Mouse (Mus musculus) midbrain, embryonic 15.5 days (tissue): Measurements from ENCODE around the gene Afg3l1. TPM values are rescaled to one million over a fixed set of nuclear protein-coding genes. Genes with fewer than 3 reads are reported as not detected.
"Not testable (repeated sequence)": the region's sequence is repeated elsewhere in the genome, so short reads cannot be mapped to it uniquely, and the experiment has no call there.

Experiments
- ATAC-seq: fragments of 200-750 bp; cut with Nextera tagmentation; replicated peaks from 2 replicates; pipeline ENCODE4 v1.8.0; 2017; ENCODE audit warnings: moderate TSS enrichment
- H3K27ac ChIP-seq: fragments of 300-500 bp; sonication (generic); 2 replicates; pipeline ENCODE4 v1.5.1; 2015; ENCODE audit warnings: mild to moderate bottlenecking, inconsistent platforms
- H3K27me3 ChIP-seq: fragments of 300-500 bp; sonication (generic); replicated peaks from 2 replicates; pipeline ENCODE4 v1.6.1; 2015; ENCODE audit warnings: inconsistent platforms
- H3K36me3 ChIP-seq: fragments of 300-500 bp; sonication (generic); replicated peaks from 2 replicates; pipeline ENCODE4 v1.6.1; 2015; ENCODE audit warnings: inconsistent platforms
- H3K4me1 ChIP-seq: fragments of 300-500 bp; sonication (generic); 2 replicates; pipeline ENCODE4 v1.6.1; 2015; ENCODE audit warnings: inconsistent platforms
- H3K4me2 ChIP-seq: fragments of 300-500 bp; sonication (generic); 2 replicates; pipeline ENCODE4 v1.6.1; 2015; ENCODE audit warnings: inconsistent platforms, mild to moderate bottlenecking, moderate library complexity
- H3K4me3 ChIP-seq: fragments of 300-500 bp; sonication (generic); 2 replicates; pipeline ENCODE4 v1.5.1; 2015; ENCODE audit warnings: mild to moderate bottlenecking, inconsistent platforms
- H3K9ac ChIP-seq: fragments of 300-500 bp; sonication (generic); 2 replicates; pipeline ENCODE4 v1.6.1; 2015; ENCODE audit warnings: mild to moderate bottlenecking, inconsistent platforms
- H3K9me3 ChIP-seq: fragments of 300-500 bp; sonication (generic); 2 replicates; pipeline ENCODE4 v1.6.1; 2016; ENCODE audit warnings: inconsistent platforms
- WGBS: fragments of 180-500 bp; shearing (Covaris S2); methylation state at CpG from one replicate; pipeline ENCODE4 v1.1.7; 2015; ENCODE audit warnings: mixed read lengths; 5-methylcytosine and 5-hydroxymethylcytosine counted together
- polyA plus RNA-seq: library from polyadenylated mRNA; unstranded; fragments of >200 nt; fragmentation: Nextera tagmentation; extraction: Ambion mirVana; gene quantifications from 2 replicates; pipeline ENCODE4 v1.2.1, GENCODE M21; 2015

Gene Afg3l1
- polyA plus RNA-seq, 1 experiment from 2014 or later: 52.6 TPM

DNA sequence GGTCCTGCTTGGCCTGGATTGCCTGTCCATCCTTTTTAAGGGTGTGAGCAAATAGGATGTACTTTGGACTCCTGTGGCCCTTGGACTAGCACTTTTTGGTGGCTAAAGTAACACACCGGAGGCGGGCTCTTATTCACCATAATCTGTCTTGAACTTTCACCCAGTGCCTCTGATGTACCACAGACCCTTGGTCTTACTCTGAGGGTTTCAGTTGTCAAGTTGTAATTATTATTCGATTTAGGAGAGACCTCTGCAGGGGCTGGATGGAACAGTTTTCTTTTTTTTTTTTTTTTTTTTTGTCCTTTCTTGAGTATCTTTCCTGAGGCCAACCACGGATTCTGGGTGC lies 34.2 kb upstream of the Afg3l1 start:
- no peaks in the 10 kb centered on the region for H3K9me3 ChIP-seq
- peak overlapping the region; percentile 61 for H3K4me3 ChIP-seq
- 18% methylated on average over 4 of the region's 4 CpGs for WGBS
- peak overlapping the region; percentile 80 for H3K4me2 ChIP-seq
- no peaks in the 10 kb centered on the region for H3K27me3 ChIP-seq
- peak; percentile 28; the same call in 1 of the 2 replicates for ATAC-seq
- peak overlapping the region; percentile 88 for H3K27ac ChIP-seq
- H3K9ac ChIP-seq: peak overlapping the region; percentile 73
- H3K36me3 ChIP-seq: no peaks in the 10 kb centered on the region
- peaks cover 9% of the 10 kb centered on the region for H3K4me1 ChIP-seq

DNA sequence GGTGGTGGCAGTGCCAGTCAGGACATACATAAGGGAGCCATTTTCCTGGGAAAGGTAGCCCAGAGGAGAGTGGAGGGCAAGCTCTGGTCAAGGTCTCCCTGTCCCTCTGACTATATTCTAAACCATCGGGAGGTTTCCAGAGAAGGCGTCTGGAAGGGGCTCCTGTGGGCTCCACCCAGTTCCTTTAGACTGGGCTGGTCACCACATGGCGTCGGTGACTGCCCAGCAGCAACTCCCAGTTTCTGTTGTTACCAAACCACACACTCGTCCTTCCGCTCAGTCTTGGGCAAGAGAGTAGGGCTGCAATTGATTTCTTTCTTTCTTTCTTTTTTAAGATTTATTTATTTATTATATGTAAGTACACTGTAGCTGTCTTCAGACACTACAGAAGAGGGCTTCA lies 33.6 kb upstream of the Afg3l1 start:
- Histone ChIP-seq H3K4me2 (peak overlapping the region; percentile 80), H3K27me3 (no peaks in the 10 kb centered on the region), H3K36me3 (no peaks in the 10 kb centered on the region), H3K4me1 (peaks cover 9% of the 10 kb centered on the region), H3K9ac (no peak overlapping the region), H3K27ac (no peak overlapping the region), H3K4me3 (peak overlapping the region; percentile 61; the same call in 1 of the 2 replicates), H3K9me3 (no peaks in the 10 kb centered on the region)
- 90% methylated on average over 6 of the region's 6 CpGs for WGBS
- no peak for ATAC-seq

DNA sequence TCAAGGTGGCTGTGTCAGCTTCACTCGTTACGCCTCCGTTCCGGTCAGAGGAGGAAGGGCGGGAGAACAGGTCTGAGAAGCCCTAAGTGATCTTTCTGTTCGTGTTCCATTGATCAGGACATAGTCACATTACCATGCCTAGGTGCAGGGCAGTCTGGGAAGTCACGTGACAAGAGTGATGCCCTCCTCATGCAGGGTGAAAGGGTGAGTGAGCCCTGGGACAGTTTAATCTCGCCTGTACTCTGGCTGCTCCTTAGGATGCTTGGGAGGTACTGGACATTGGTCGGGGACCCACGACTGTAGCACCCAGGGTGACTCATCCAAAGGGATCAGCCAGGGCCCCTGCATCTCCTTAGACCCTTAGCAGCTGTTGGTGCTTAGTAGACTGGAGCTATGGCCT lies 31.7 kb upstream of the Afg3l1 start:
- ATAC-seq: no peak
- Histone ChIP-seq H3K36me3 (no peaks in the 10 kb centered on the region), H3K4me1 (peaks cover 9% of the 10 kb centered on the region), H3K4me3 (no peak overlapping the region), H3K4me2 (no peak overlapping the region), H3K9me3 (no peaks in the 10 kb centered on the region), H3K27me3 (no peaks in the 10 kb centered on the region), H3K9ac (no peak overlapping the region), H3K27ac (no peak overlapping the region)
- 84% methylated on average over 10 of the region's 10 CpGs for WGBS

DNA sequence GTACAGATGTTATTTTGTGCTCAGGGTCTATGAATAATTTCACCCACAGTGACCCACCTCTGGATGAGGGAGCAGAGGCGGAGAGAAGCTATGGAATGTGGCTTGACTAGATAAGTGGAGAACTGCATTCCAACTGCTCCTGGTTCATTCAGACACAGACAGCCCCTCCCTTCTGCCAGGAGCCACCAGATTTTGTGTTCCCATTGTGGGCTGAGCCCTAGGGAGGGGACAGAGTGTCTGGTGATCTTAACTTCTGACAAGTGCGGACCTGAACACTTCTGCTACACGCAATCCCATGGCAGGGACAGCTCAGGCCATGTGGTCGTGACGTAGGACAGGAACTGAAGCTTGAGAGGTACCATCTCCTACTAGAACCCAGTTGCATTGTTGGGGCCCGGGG lies 30.9 kb upstream of the Afg3l1 start:
- WGBS: 90% methylated on average over 6 of the region's 6 CpGs

DNA sequence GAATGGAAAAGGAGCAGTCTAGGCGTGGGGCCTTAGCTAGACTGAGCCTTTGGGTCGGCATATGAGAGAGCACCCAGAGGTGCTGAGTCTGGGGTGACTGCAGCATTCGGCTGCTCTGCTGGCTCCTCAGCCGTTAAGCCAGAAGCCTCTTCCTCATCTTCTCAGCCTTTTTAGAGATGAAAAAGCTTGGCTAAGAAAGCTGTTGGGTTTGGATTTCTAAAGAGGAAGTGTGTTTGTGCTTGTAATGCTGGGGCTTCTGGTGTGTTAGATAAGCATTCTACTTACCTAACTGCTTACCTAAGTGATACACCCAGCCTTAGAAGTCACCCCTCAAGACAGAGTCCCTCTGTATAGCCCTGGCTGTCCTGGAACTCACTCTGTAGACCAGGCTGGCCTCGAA lies 26.9 kb upstream of the Afg3l1 start:
- Histone ChIP-seq H3K4me3 (no peak overlapping the region), H3K36me3 (peaks cover 28% of the 10 kb centered on the region), H3K27me3 (no peaks in the 10 kb centered on the region), H3K4me2 (no peak overlapping the region), H3K4me1 (no peaks in the 10 kb centered on the region), H3K9ac (no peak overlapping the region), H3K27ac (no peak overlapping the region), H3K9me3 (no peaks in the 10 kb centered on the region)
- no peak for ATAC-seq
- WGBS: 91% methylated on average over 5 of the region's 5 CpGs

More for the DNA sequence above, 30.9 kb upstream of the Afg3l1 start:
- no peak for ATAC-seq
- Histone ChIP-seq H3K36me3 (peaks cover 2% of the 10 kb centered on the region; the same call in 1 of the 2 replicates), H3K9ac (no peak overlapping the region), H3K27ac (no peak overlapping the region), H3K4me2 (no peak overlapping the region), H3K9me3 (no peaks in the 10 kb centered on the region), H3K27me3 (no peaks in the 10 kb centered on the region), H3K4me3 (no peak overlapping the region), H3K4me1 (peaks cover 9% of the 10 kb centered on the region)

DNA sequence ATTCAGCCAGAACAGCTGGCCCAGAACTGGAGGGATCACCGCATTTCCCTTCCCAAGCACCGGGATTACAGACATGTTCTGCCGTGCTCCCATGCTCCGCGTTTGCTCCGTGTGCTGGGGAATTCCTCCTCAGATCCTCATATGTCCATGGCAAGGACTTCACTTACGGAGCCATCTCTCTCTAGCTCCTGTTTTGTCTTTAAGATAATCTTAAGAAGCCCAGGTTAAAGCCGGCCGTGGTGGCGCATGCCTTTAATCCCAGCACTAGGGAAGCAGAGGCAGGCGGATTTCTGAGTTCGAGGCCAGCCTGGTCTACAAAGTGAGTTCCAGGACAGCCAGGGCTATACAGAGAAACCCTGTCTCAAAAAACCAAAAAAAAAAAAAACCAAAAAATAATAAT lies 26.0 kb upstream of the Afg3l1 start:
- H3K4me3 ChIP-seq, H3K27me3 ChIP-seq, H3K9me3 ChIP-seq, ATAC-seq, H3K27ac ChIP-seq, H3K4me2 ChIP-seq, H3K9ac ChIP-seq, H3K4me1 ChIP-seq: not testable (repeated sequence)
- peaks cover 36% of the 10 kb centered on the region for H3K36me3 ChIP-seq
- 95% methylated on average over 12 of the region's 12 CpGs for WGBS

DNA sequence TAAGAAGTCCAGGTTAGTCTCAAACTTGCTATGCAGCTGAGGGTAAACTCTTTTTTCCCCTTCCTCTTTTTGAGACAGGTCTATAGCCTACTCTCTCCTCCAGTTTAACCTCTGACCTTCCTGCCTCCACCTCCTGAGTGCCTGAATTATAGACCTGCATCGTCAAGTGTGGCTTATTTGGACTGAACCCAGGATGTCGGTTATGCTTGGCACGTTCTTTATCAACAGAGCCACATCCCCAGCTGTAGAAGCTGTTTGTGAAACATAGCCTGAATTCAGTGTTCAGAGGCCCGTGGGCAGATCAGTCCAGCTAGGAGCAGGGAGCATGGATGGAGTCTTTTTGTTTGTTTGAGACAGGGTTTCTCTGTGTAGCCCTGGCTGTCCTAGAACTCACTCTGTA lies 25.6 kb upstream of the Afg3l1 start:
- no peaks in the 10 kb centered on the region for H3K4me1 ChIP-seq
- H3K4me2 ChIP-seq: no peak overlapping the region
- H3K27me3 ChIP-seq: no peaks in the 10 kb centered on the region
- WGBS: 88% methylated on average over 4 of the region's 4 CpGs
- H3K27ac ChIP-seq: no peak overlapping the region
- H3K9ac ChIP-seq: no peak overlapping the region
- no peaks in the 10 kb centered on the region for H3K9me3 ChIP-seq
- peaks cover 39% of the 10 kb centered on the region for H3K36me3 ChIP-seq
- H3K4me3 ChIP-seq: no peak overlapping the region
- no peak for ATAC-seq

DNA sequence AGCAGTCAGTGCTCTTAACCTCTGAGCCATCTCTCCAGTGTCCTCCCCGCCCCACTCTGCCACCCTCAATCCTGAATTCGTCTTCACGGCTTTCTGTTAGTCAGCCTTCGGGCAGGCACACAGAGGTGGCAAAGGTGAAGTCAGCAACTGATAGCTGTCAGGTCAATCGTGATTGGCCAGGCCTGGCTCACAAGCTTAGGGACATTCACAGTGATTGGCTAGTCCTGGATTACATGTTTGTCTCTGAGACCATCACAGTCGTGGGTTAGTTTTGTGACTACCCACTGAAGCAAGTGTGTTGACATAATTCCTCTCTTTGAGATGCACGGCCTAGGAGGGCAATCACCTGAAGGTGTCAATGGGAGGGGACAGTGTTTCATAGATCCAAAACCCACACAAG lies 24.4 kb upstream of the Afg3l1 start:
- Histone ChIP-seq H3K9me3 (no peaks in the 10 kb centered on the region), H3K4me3 (no peak overlapping the region), H3K9ac (no peak overlapping the region), H3K36me3 (peaks cover 48% of the 10 kb centered on the region), H3K27ac (no peak overlapping the region), H3K4me1 (no peaks in the 10 kb centered on the region), H3K4me2 (no peak overlapping the region), H3K27me3 (no peaks in the 10 kb centered on the region)
- no peak for ATAC-seq
- 82% methylated on average over 7 of the region's 7 CpGs for WGBS

DNA sequence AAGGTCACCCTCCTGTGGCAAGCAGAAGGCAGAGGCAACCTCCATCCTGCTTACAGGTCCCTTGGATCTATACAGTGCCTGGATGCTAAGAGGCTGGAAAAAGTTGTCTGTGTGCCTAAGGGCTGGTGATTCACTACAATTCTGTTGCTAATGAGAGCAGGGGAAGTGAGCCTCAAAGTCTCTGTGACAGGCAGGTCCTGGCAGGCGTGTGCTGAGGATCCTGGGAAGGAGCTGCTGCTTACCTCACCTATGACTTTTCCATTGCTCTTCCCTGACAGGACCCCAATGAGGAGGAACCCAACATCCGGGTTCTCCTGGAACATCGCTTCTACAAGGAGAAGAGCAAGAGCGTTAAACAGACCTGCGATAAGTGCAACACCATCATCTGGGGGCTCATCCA lies 23.8 kb upstream of the Afg3l1 start:
- peaks cover 54% of the 10 kb centered on the region for H3K36me3 ChIP-seq
- WGBS: 91% methylated on average over 5 of the region's 5 CpGs
- H3K4me3 ChIP-seq: no peak overlapping the region
- no peaks in the 10 kb centered on the region for H3K27me3 ChIP-seq
- ATAC-seq: no peak
- no peaks in the 10 kb centered on the region for H3K4me1 ChIP-seq
- H3K27ac ChIP-seq: no peak overlapping the region
- no peak overlapping the region for H3K4me2 ChIP-seq
- no peak overlapping the region for H3K9ac ChIP-seq
- no peaks in the 10 kb centered on the region for H3K9me3 ChIP-seq

DNA sequence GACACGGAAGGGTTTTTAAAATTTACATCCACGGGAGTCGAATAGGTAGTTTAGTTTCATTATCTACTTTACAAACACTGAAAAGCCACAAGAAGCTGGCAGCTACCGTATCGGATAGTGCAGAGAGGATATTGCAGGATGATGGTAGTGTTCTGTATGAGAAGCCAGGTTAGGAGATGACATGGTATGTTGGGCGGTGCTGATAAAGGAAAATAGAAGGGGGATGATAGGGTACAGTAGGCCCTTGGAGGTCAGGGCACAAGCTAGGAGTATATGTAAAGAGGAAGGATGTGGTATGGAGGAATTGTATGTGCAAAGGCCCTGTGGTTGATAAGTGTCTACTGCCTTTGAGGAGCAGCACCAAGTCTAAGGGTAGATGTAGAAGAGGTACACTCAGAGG lies 23.1 kb upstream of the Afg3l1 start:
- ATAC-seq: no peak
- 94% methylated on average over 6 of the region's 6 CpGs for WGBS
- Histone ChIP-seq H3K36me3 (peaks cover 59% of the 10 kb centered on the region), H3K4me3 (no peak overlapping the region), H3K9me3 (no peaks in the 10 kb centered on the region), H3K27me3 (no peaks in the 10 kb centered on the region), H3K4me1 (no peaks in the 10 kb centered on the region), H3K9ac (no peak overlapping the region), H3K4me2 (no peak overlapping the region), H3K27ac (no peak overlapping the region)

DNA sequence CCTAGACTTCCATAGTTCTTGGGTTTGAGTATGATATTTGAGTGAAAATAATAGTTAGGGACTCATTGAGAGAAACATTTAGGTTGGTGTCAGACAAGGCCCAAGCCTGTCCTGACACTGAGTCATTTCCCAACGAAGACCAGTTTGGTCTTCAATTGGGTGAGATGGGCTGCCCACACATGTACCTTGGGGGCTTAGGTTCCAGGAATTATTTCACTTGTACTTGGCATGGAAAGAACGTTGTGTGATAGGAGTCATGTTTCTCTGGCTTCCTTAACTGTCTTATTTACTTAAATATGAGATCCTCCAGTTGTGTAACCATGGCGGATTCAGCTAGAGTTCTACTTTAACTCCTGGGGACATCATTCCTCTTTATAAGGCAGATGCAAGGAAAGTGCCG lies 14.1 kb upstream of the Afg3l1 start:
- no peak for ATAC-seq
- Histone ChIP-seq H3K9me3 (no peaks in the 10 kb centered on the region), H3K4me3 (no peak overlapping the region), H3K4me2 (no peak overlapping the region), H3K27me3 (no peaks in the 10 kb centered on the region), H3K27ac (no peak overlapping the region), H3K9ac (no peak overlapping the region), H3K4me1 (no peaks in the 10 kb centered on the region), H3K36me3 (peaks cover 36% of the 10 kb centered on the region)
- 93% methylated on average over 4 of the region's 4 CpGs for WGBS

DNA sequence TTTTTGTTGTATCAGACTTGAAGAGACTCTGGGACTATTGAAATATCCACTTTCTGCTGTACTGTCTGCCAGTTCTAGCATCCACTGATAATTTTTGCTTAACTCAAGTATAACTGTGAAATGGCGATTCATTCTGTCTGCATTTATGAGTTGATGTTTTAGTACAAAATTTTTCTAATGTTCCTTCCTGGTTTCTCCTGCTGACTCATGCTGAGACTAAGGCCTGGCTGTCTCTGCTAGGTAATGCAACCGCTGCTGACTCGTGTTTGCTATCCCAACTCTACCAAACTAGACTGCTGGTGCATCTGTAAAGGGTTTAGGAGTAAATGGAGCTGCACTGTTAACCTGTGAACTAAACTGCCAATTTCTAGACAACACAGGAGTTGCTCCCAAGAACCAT lies 10.2 kb upstream of the Afg3l1 start:
- H3K27me3 ChIP-seq: no peaks in the 10 kb centered on the region
- no peaks in the 10 kb centered on the region for H3K9me3 ChIP-seq
- no peaks in the 10 kb centered on the region for H3K4me1 ChIP-seq
- no peak overlapping the region for H3K4me2 ChIP-seq
- H3K4me3 ChIP-seq: no peak overlapping the region
- 79% methylated on average over 3 of the region's 3 CpGs for WGBS
- H3K9ac ChIP-seq: no peak overlapping the region
- no peak for ATAC-seq
- peaks cover 9% of the 10 kb centered on the region for H3K36me3 ChIP-seq
- no peak overlapping the region for H3K27ac ChIP-seq

DNA sequence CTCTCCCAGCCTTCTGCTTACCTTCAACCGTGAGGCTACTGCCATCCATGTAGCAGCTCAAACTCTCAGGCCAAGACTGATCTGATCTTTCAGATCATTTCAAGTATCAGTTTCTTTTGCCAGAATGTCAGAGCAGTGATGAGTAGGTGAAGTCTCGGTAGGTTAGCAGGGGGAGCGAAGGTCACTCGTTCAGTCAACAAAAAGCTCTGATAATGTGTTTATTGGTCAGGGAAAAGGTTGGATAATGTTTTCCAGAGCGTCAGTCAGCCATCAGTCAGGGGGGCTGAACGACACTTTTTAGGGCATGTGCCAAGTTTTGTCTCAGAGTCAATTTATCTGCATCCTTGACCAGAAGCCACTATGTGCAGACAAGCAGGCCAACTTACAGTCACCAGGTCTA lies 4.7 kb upstream of the Afg3l1 start:
- 82% methylated on average over 6 of the region's 6 CpGs for WGBS
- not testable (repeated sequence) for ATAC-seq

DNA sequence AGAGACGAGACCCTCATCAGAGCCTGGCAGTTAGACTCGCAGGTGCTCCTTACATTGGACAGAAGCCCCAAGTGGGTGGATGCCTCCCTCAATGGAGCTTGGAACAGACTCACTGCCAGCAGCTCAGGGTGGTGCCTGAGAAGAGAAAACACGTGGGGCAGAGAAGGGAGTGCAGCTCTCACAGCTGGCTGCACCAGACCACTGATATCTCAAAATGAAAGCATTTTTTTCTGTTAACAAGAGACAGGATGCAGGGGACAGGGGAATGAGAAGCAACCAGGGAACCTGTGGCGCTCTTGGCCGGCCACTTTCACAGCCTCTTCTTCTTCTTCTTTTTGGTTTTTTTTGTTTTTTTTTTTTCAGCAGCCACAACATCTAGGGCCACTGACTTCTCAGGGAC lies 3.2 kb upstream of the Afg3l1 start:
- H3K4me3 ChIP-seq, H3K27ac ChIP-seq, H3K36me3 ChIP-seq, H3K27me3 ChIP-seq, H3K4me2 ChIP-seq, H3K9me3 ChIP-seq, ATAC-seq, H3K9ac ChIP-seq: not testable (repeated sequence)
- H3K4me1 ChIP-seq: peaks cover 14% of the 10 kb centered on the region
- WGBS: 68% methylated on average over 5 of the region's 5 CpGs

More for the DNA sequence above, 4.7 kb upstream of the Afg3l1 start:
- H3K4me2 ChIP-seq, H3K9me3 ChIP-seq, H3K36me3 ChIP-seq, H3K4me1 ChIP-seq, H3K4me3 ChIP-seq, H3K27me3 ChIP-seq, H3K27ac ChIP-seq, H3K9ac ChIP-seq: not testable (repeated sequence)
